Mouse (Mus musculus): ENCODE data around the gene Pgr. TPM values are rescaled to one million over a fixed set of nuclear protein-coding genes. Genes with fewer than 3 reads are reported as not detected.

The Pgr gene
- 0.07 and 0.08 TPM in 2 replicates for polyA plus RNA-seq (2015; fragmentation: Nextera tagmentation; extraction: Ambion mirVana)

GRCm38 (mm10) chr9:8899616-8900202 lies at the start of gene Pgr:
Pgr (plus strand) TSS chr9:8899833.

GRCm38 (mm10) chr9:8971491-8971890 lies 71.9 kb downstream of the Pgr start, which contains the start of gene Gm16485:
Gm16485 (plus strand) TSS chr9:8971791.

Other genes starting within 250 kb of the Pgr start
- not detected in 2 replicates for gene Gm16485, start 72.0 kb downstream of the Pgr start, polyA plus RNA-seq (2015; fragmentation: Nextera tagmentation; extraction: Ambion mirVana)